In genomic region chr11:60211152-60211551, GRCm38 (mm10) we compare ENCODE assay signal across 10 mouse cellular contexts. TPM values are rescaled to one million over a fixed set of nuclear protein-coding genes. Genes with fewer than 3 reads are reported as not detected.
A peak's percentile ranks its signal among the peaks of the same experiment; 100 is the strongest.
DNase-seq lines count a peak whose midpoint lies in the region; ATAC-seq and TF ChIP-seq lines count a peak whose summit lies in the region.
"Had no signal": no experiment of that assay in that cellular context is flagged by ENCODE, and none has a peak within 500 bp of the region (broad histone marks: within the 10 kb centered on the region; RNA-seq: fewer than 3 reads in every experiment).

No protein-coding gene starts in this region.

- H3K4me1 ChIP-seq in erythroblast, embryonic 14.5 days (ENCODE audit: control insufficient read depth): peaks cover 85% of the 10 kb centered on the region
- peaks cover 18% of the 10 kb centered on the region; the same call in 1 of the 2 replicates for H3K4me1 ChIP-seq in spleen, adult 2 months (ENCODE audit: control insufficient read depth, insufficient read depth, insufficient read length)
- H3K4me1 ChIP-seq in liver, embryonic 11.5 days (replicated peaks; ENCODE audit: control insufficient read depth, insufficient read depth, low read length): peaks cover 72% of the 10 kb centered on the region
- H3K4me1 ChIP-seq in stomach, embryonic 16.5 days (ENCODE audit: control insufficient read depth, insufficient read depth, low read length): peaks cover 61% of the 10 kb centered on the region

- ATAC-seq in erythroblast, adult 5-6 weeks (replicated peaks; ENCODE audit: low FRiP score, poor library complexity, severe bottlenecking): no peak
- no peak for ATAC-seq in liver, embryonic 11.5 days (replicated peaks; ENCODE audit: low FRiP score)
- no peak for ATAC-seq in stomach, embryonic 16.5 days (ENCODE audit: insufficient read depth, low FRiP score)

- H3K27ac ChIP-seq in spleen, adult 2 months (ENCODE audit: insufficient read depth, low read length): peak overlapping the region; percentile 24; the same call in 1 of the 2 replicates
- H3K27ac ChIP-seq in liver, embryonic 11.5 days (ENCODE audit: low read depth, low read length): peak overlapping the region; percentile 82
- peak overlapping the region; percentile 88 for H3K27ac ChIP-seq in stomach, embryonic 16.5 days (ENCODE audit: low read length)

- H3K9me3 ChIP-seq in erythroblast, embryonic 14.5 days (ENCODE audit: control insufficient read depth, low read length): no peaks in the 10 kb centered on the region
- H3K9me3 ChIP-seq in liver, embryonic 11.5 days (ENCODE audit: control insufficient read depth, low read length): no peaks in the 10 kb centered on the region
- H3K9me3 ChIP-seq in stomach, embryonic 16.5 days (replicated peaks; ENCODE audit: control insufficient read depth, low read length): no peaks in the 10 kb centered on the region

- no peak for TF ChIP-seq POLR2A in spleen, adult 2 months (IDR thresholded peaks at IDR 0.05; ENCODE audit: low read depth, low read length)

- no peaks in the 10 kb centered on the region for H3K27me3 ChIP-seq in erythroblast, embryonic 14.5 days (ENCODE audit: control insufficient read depth)
- no peaks in the 10 kb centered on the region for H3K27me3 ChIP-seq in spleen, adult 2 months (ENCODE audit: control insufficient read depth, insufficient read depth, low read length)
- H3K27me3 ChIP-seq in liver, embryonic 11.5 days (replicated peaks; ENCODE audit: control insufficient read depth, insufficient read depth, low read length): no peaks in the 10 kb centered on the region
- no peaks in the 10 kb centered on the region for H3K27me3 ChIP-seq in stomach, embryonic 16.5 days (ENCODE audit: control insufficient read depth, insufficient read depth, low read length)

- H3K4me2 ChIP-seq in liver, embryonic 11.5 days: peak overlapping the region; percentile 98
- H3K4me2 ChIP-seq in stomach, embryonic 16.5 days (ENCODE audit: low read depth, low read length): peak overlapping the region; percentile 86

- TF ChIP-seq CTCF in spleen, adult 2 months (IDR thresholded peaks at IDR 0.05; ENCODE audit: extremely low read depth, insufficient read depth, insufficient read length, insufficient replicate concordance): no peak

- peaks cover 78% of the 10 kb centered on the region for H3K36me3 ChIP-seq in erythroblast, embryonic 14.5 days (ENCODE audit: control insufficient read depth)
- peaks cover 4% of the 10 kb centered on the region for H3K36me3 ChIP-seq in spleen, adult 2 months (ENCODE audit: control insufficient read depth, insufficient read depth, low read length)
- H3K36me3 ChIP-seq in liver, embryonic 11.5 days (ENCODE audit: control insufficient read depth, insufficient read depth, low read length): peaks cover 10% of the 10 kb centered on the region
- no peaks in the 10 kb centered on the region for H3K36me3 ChIP-seq in stomach, embryonic 16.5 days (ENCODE audit: control insufficient read depth, insufficient read depth, low read length)

- peak overlapping the region; percentile 74 for H3K4me3 ChIP-seq in erythroblast, embryonic 14.5 days (replicated peaks)
- no peak overlapping the region for H3K4me3 ChIP-seq in spleen, adult 2 months (ENCODE audit: extremely low read depth, insufficient read depth, insufficient read length)
- peak overlapping the region; percentile 61 for H3K4me3 ChIP-seq in liver, embryonic 11.5 days (ENCODE audit: low read depth, low read length)
- no peak overlapping the region for H3K4me3 ChIP-seq in stomach, embryonic 16.5 days (replicated peaks; ENCODE audit: low read length)

- peak overlapping the region; percentile 71 for H3K9ac ChIP-seq in liver, embryonic 11.5 days (ENCODE audit: low read depth, low read length)
- H3K9ac ChIP-seq in stomach, embryonic 16.5 days (ENCODE audit: low read length): peak overlapping the region; percentile 67

- WGBS in spleen, adult 2 months: 75% methylated on average over 3 of the region's 3 CpGs
- WGBS in liver, embryonic 11.5 days: 59% methylated on average over 3 of the region's 3 CpGs
- WGBS in stomach, embryonic 16.5 days: 59% methylated on average over 3 of the region's 3 CpGs

- no peak for DNase-seq in spleen, adult 2 months (ENCODE audit: low read depth in 1 of 2, low spot score in 2 of 2)
- DNase-seq in spleen, postnatal 36 days (ENCODE audit: low spot score in 2 of 2): no peak
- no peak for DNase-seq in liver, embryonic 11.5 days (ENCODE audit: low spot score)
- DNase-seq in urinary bladder, postnatal 4 days (ENCODE audit: low spot score in 2 of 2): no peak
- DNase-seq in ovary, adult 18-20 months (ENCODE audit: low spot score): no peak
- DNase-seq: adrenal gland, postnatal 36 days; spleen, adult 18-20 months had no signal

RNA-seq across cellular contexts. Expression of gene Srebf1, which starts 11.2 kb away (rescaled TPM):
- polyA plus RNA-seq in erythroblast, embryonic 14.5 days (2012): 10.0 and 12.3 TPM in 2 replicates
- 1.3 and 13.0 TPM in 2 replicates for total RNA-seq in erythroblast, adult 5-6 weeks (2015; ENCODE audit: low replicate concordance)
- total RNA-seq in erythroblast, adult 5-6 weeks (2017; ENCODE audit: low replicate concordance): 4.6 and 12.2 TPM in 2 replicates
- polyA plus RNA-seq in spleen, adult 2 months (2012; rRNA removed): 106 and 140 TPM in 2 replicates
- polyA plus RNA-seq in liver, embryonic 11.5 days (2014; fragmentation: Nextera tagmentation; extraction: Ambion mirVana): 78.2 and 78.7 TPM in 2 replicates
- polyA plus RNA-seq in stomach, embryonic 16.5 days (2015; fragmentation: Nextera tagmentation; extraction: Ambion mirVana): 63.4 and 69.8 TPM in 2 replicates

Comparison
In these comparisons a context has a peak if more than half of its experiments do, and no peak if none do; other contexts are left out.
1. H3K4me3 ChIP-seq: peak in erythroblast, embryonic 14.5 days (single experiment) and liver, embryonic 11.5 days (single experiment); none in spleen, adult 2 months (single experiment) and stomach, embryonic 16.5 days (single experiment).
2. H3K27ac ChIP-seq: peak in every context shown above with its lines; median percentile 88 in stomach, embryonic 16.5 days; 82 in liver, embryonic 11.5 days; 24 in spleen, adult 2 months.